Mouse (Mus musculus) spleen, postnatal 10 days (tissue): ENCODE results near the gene Rtn4rl1.

Experiments
- DNase-seq, 2 experiments: peaks; one replicate each; pipeline ENCODE4 v3.0.0; 2021 to 2022; ENCODE audit warnings: low spot score in 2 of 2

Gene Rtn4rl1

GRCm38 (mm10) chr11:75296406-75297005 is 102.9 kb downstream of the Rtn4rl1 start:
- no peak for DNase-seq

- DNase-seq = no peak
Measured at GRCm38 (mm10) chr11:75297631-75298030, 104.0 kb downstream of the Rtn4rl1 start.

GRCm38 (mm10) chr11:75298491-75298890 is 104.9 kb downstream of the Rtn4rl1 start:
- no peak for DNase-seq

GRCm38 (mm10) chr11:75299786-75300185 is 106.2 kb downstream of the Rtn4rl1 start:
- no peak for DNase-seq

- DNase-seq = no peak
Measured at GRCm38 (mm10) chr11:75300954-75301353, 107.4 kb downstream of the Rtn4rl1 start.

- no peak for DNase-seq
Measured at GRCm38 (mm10) chr11:75304797-75305196, 111.2 kb downstream of the Rtn4rl1 start.

DNA sequence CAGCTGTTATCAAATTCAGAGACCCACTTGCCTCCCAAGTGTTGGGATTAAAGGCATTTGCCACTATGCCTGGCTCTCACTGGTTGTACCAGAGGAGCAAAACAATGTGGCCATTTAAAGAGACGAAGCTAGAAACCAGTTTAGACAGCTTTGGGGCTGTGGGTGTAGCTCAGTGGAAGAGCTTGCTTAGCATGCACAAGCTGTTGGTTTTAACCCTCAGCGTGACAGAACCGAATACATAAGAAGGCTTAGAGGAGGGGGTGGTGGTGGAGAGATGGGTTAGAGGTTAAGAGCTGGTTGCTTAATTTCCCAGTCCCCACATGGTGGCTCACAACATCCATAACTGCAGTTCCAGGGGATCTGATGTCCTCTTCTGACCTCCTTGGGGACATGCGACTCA is 115.1 kb downstream of the Rtn4rl1 start:
- no peak for DNase-seq

GRCm38 (mm10) chr11:75310813-75311212 is 117.2 kb downstream of the Rtn4rl1 start:
- no peak for DNase-seq

DNA sequence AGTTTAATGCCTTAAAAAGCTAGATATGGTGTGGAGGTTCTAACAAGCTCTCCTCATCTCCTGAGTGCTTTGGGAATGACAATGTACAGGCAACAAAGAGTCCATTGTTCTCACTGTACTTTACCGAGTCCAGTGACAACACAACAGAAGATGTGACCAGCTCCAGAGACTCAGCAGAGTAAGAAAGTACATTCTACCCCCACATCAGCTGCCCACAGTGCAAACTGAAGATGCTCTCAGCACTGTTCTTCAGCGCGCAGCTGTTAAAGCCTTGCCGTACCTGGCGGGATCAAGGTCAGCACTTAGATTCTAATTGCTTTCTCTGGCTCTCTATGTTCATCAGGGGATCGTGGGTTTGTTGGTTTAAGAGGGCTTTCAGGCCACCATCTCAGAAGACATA is 118.2 kb downstream of the Rtn4rl1 start:
- DNase-seq = no peak

DNA sequence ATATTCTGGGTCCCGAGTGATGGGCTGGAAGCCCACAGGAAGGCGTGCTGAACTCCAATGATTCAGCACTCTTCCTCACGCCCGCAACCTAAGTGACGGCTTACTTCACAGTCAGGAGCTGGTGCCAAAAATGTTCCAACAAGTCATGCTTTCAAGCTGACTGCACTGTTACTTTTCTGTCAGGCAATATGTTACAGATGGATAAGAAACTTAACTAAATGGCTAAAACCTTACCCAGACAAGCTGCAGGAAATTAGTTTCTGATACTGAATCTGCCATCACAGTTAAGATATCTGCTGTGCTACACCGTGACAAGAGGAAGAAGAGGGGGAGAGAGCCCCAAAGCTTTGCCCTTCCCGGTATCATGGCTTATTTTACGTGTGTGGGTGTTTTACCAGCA is 120.3 kb downstream of the Rtn4rl1 start:
- DNase-seq = no peak
